Mouse (Mus musculus) midbrain, embryonic 16.5 days (tissue): Measurements from ENCODE around the gene Ctrc. TPM values are rescaled to one million over a fixed set of nuclear protein-coding genes. Genes with fewer than 3 reads are reported as not detected.

Experiments used
- ATAC-seq: fragments of 200-750 bp; cut with Nextera tagmentation; 2 replicates; pipeline ENCODE4 v1.8.0; 2017; ENCODE audit warnings: moderate TSS enrichment
- H3K27ac ChIP-seq: fragments of 300-500 bp; sonication (generic); 2 replicates; pipeline ENCODE4 v1.5.1; 2014; ENCODE audit warnings: mild to moderate bottlenecking, low read length, mixed read lengths
- H3K27me3 ChIP-seq: fragments of 300-500 bp; sonication (generic); 2 replicates; pipeline ENCODE4 v1.6.1; 2014; ENCODE audit warnings: low read depth, low read length, mixed read lengths; ENCODE audit not compliant: control insufficient read depth, insufficient read depth
- H3K36me3 ChIP-seq: fragments of 300-500 bp; sonication (generic); 2 replicates; pipeline ENCODE4 v1.6.1; 2014; ENCODE audit warnings: mild to moderate bottlenecking, low read length, moderate library complexity, mixed read lengths; ENCODE audit not compliant: control insufficient read depth, insufficient read depth
- H3K4me1 ChIP-seq: fragments of 300-500 bp; sonication (generic); 2 replicates; pipeline ENCODE4 v1.6.1; 2014; ENCODE audit warnings: mild to moderate bottlenecking, low read length, mixed read lengths; ENCODE audit not compliant: control insufficient read depth, insufficient read depth
- H3K4me2 ChIP-seq: fragments of 300-500 bp; sonication (generic); 2 replicates; pipeline ENCODE4 v1.6.1; 2014; ENCODE audit warnings: mild to moderate bottlenecking, low read length, mixed read lengths
- H3K4me3 ChIP-seq: fragments of 300-500 bp; sonication (generic); 2 replicates; pipeline ENCODE4 v1.5.1; 2014; ENCODE audit warnings: low read depth, mild to moderate bottlenecking, low read length, moderate library complexity, mixed read lengths
- H3K9ac ChIP-seq: fragments of 300-500 bp; sonication (generic); 2 replicates; pipeline ENCODE4 v1.6.1; 2014; ENCODE audit warnings: low read depth, low read length, mixed read lengths
- H3K9me3 ChIP-seq: fragments of 300-500 bp; sonication (generic); replicated peaks from 2 replicates; pipeline ENCODE4 v1.6.1; 2014; ENCODE audit warnings: mild to moderate bottlenecking, low read length, mixed read lengths; ENCODE audit not compliant: control insufficient read depth, poor library complexity, severe bottlenecking
- WGBS: fragments of 180-500 bp; shearing (Covaris S2); extraction: QIAGEN DNeasy Blood & Tissue Kit; methylation state at CpG from one replicate; pipeline ENCODE4 v1.1.7; 2014; 5-methylcytosine and 5-hydroxymethylcytosine counted together
- polyA plus RNA-seq: library from polyadenylated mRNA; unstranded; fragments of >200 nt; fragmentation: Nextera tagmentation; extraction: Ambion mirVana; gene quantifications from 2 replicates; pipeline ENCODE4 v1.2.1, GENCODE M21; 2015

Ctrc gene
- not detected in 2 replicates for polyA plus RNA-seq

GRCm38 (mm10) chr4:141845999-141846398, at the start of gene Ctrc:
TSS of gene Ctrc (minus strand) at chr4:141846359.
- no peak within 1 kb of the TSS for H3K4me2 ChIP-seq
- no peaks in the 10 kb centered on the region for H3K4me1 ChIP-seq
- no peaks in the 10 kb centered on the region for H3K36me3 ChIP-seq
- no peak within 1 kb of the TSS for H3K9ac ChIP-seq
- H3K27ac ChIP-seq, result no peak within 1 kb of the TSS
- 82% methylated on average over 6 of the region's 6 CpGs for WGBS
- no peak within 1 kb of the TSS for H3K4me3 ChIP-seq
- H3K9me3 ChIP-seq, result no peaks in the 10 kb centered on the region
- H3K27me3 ChIP-seq, result no peaks in the 10 kb centered on the region
- no peak for ATAC-seq

GRCm38 (mm10) chr4:141895772-141896171, 49.6 kb upstream of the Ctrc start:
- WGBS, result 80% methylated on average over 12 of the region's 12 CpGs
- H3K9ac ChIP-seq, result no peak overlapping the region
- H3K4me1 ChIP-seq, result peaks cover 16% of the 10 kb centered on the region
- H3K9me3 ChIP-seq, result no peaks in the 10 kb centered on the region
- no peak for ATAC-seq
- H3K27me3 ChIP-seq, result no peaks in the 10 kb centered on the region
- no peak overlapping the region for H3K4me2 ChIP-seq
- no peak overlapping the region for H3K27ac ChIP-seq
- no peaks in the 10 kb centered on the region for H3K36me3 ChIP-seq
- no peak overlapping the region for H3K4me3 ChIP-seq

DNA sequence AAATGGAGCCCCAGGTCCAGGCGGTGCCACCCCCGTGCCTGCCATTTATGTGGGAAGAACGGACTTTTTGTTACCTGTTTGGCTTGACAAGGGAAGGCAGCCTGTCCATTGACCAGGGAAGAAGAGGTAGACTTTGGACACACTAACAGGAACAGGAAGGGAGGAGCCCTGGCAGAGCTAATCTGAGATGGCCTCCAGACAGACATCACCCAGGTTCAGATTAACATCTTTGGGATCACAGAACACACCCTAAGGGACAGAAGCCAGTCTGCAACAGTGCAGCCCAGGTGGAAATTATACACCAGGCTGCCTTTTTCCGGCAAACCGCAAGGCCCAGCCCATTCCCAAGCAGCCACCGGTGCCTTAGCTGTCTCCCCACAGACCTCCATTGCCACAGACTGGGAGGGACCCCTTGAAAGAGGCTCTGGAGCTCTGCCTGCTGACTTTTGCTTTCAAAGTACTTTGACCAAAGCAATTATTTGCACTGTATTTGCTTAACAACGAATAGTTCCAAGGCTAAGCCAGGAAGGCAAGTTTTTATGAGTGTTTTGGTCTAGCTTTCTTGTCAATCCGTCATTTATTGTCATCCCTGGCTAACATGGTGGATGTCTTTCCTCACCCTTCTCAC, 47.1 kb upstream of the Ctrc start:
- ATAC-seq, result no peak
- H3K9ac ChIP-seq, result no peak overlapping the region
- H3K4me3 ChIP-seq, result no peak overlapping the region
- H3K27me3 ChIP-seq, result no peaks in the 10 kb centered on the region
- no peaks in the 10 kb centered on the region for H3K9me3 ChIP-seq
- H3K4me2 ChIP-seq, result no peak overlapping the region
- no peaks in the 10 kb centered on the region for H3K36me3 ChIP-seq
- no peak overlapping the region for H3K27ac ChIP-seq
- H3K4me1 ChIP-seq, result peaks cover 8% of the 10 kb centered on the region
- WGBS, result 90% methylated on average over 8 of the region's 8 CpGs

- no peak for ATAC-seq
- Histone ChIP-seq H3K4me2 (no peak overlapping the region), H3K4me1 (no peaks in the 10 kb centered on the region), H3K4me3 (no peak overlapping the region), H3K27me3 (no peaks in the 10 kb centered on the region), H3K36me3 (no peaks in the 10 kb centered on the region), H3K9ac (no peak overlapping the region), H3K9me3 (no peaks in the 10 kb centered on the region), H3K27ac (no peak overlapping the region)
- 55% methylated on average over 6 of the region's 6 CpGs for WGBS
Measured at GRCm38 (mm10) chr4:141886385-141886968, 40.3 kb upstream of the Ctrc start.

- no peaks in the 10 kb centered on the region for H3K9me3 ChIP-seq
- no peak overlapping the region for H3K4me2 ChIP-seq
- no peak for ATAC-seq
- H3K4me1 ChIP-seq, result no peaks in the 10 kb centered on the region
- H3K36me3 ChIP-seq, result no peaks in the 10 kb centered on the region
- 81% methylated on average over 9 of the region's 9 CpGs for WGBS
- no peak overlapping the region for H3K9ac ChIP-seq
- no peaks in the 10 kb centered on the region for H3K27me3 ChIP-seq
- no peak overlapping the region for H3K4me3 ChIP-seq
- H3K27ac ChIP-seq, result no peak overlapping the region
Measured at GRCm38 (mm10) chr4:141885451-141885850, 39.3 kb upstream of the Ctrc start.

DNA sequence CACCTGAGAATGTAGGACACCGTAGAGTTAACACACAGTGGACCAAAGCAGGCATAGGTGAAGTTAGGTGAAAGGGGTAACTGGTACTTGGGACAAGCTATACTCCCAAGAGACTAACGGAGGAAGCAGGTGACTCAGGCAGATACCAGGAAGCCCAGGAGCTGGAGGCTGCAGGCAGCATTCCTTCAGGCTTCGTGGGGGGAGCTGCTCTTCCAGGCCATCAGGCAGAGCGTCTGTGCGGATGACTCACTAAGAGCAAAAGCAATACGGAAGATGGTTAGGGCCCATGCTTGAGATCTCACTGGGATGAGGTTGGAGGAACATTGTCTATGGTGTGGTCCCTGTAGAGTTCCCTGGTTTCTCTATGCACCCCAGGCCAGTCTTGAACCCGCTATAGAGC, 36.7 kb upstream of the Ctrc start:
- no peak overlapping the region for H3K27ac ChIP-seq
- ATAC-seq, result no peak
- no peak overlapping the region for H3K9ac ChIP-seq
- no peaks in the 10 kb centered on the region for H3K9me3 ChIP-seq
- H3K4me3 ChIP-seq, result no peak overlapping the region
- no peaks in the 10 kb centered on the region for H3K4me1 ChIP-seq
- H3K36me3 ChIP-seq, result no peaks in the 10 kb centered on the region
- H3K27me3 ChIP-seq, result no peaks in the 10 kb centered on the region
- no peak overlapping the region for H3K4me2 ChIP-seq
- WGBS, result 85% methylated on average over 7 of the region's 7 CpGs

DNA sequence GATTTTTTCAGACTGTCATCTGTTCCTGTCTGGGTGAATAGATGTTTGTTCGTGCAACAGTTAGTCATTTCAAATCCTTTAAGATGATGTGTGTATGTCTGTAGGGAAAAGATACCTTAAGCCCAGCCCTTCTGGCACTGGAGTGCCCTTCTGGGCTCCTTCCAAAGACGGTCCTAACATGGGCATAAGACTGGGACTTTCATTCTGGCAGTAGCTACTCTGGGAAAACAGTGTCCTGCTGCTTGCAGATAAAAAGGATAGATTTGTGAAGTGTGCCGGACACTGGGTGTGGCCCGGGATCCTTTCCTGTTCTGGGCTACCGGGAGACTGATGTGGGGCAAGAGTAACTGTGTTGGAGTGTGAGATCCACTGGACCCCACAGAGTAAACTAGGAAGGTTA, 35.8 kb upstream of the Ctrc start:
- Histone ChIP-seq H3K9ac (no peak overlapping the region), H3K4me3 (no peak overlapping the region), H3K9me3 (no peaks in the 10 kb centered on the region), H3K4me2 (no peak overlapping the region), H3K27ac (no peak overlapping the region), H3K27me3 (no peaks in the 10 kb centered on the region), H3K36me3 (no peaks in the 10 kb centered on the region), H3K4me1 (no peaks in the 10 kb centered on the region)
- no peak for ATAC-seq
- 76% methylated on average over 5 of the region's 5 CpGs for WGBS

GRCm38 (mm10) chr4:141881289-141881914, 35.2 kb upstream of the Ctrc start:
- no peaks in the 10 kb centered on the region for H3K36me3 ChIP-seq
- no peak overlapping the region for H3K4me2 ChIP-seq
- 63% methylated on average over 10 of the region's 10 CpGs for WGBS
- H3K27me3 ChIP-seq, result no peaks in the 10 kb centered on the region
- no peaks in the 10 kb centered on the region for H3K9me3 ChIP-seq
- no peaks in the 10 kb centered on the region for H3K4me1 ChIP-seq
- H3K9ac ChIP-seq, result no peak overlapping the region
- H3K27ac ChIP-seq, result no peak overlapping the region
- no peak overlapping the region for H3K4me3 ChIP-seq
- no peak for ATAC-seq

DNA sequence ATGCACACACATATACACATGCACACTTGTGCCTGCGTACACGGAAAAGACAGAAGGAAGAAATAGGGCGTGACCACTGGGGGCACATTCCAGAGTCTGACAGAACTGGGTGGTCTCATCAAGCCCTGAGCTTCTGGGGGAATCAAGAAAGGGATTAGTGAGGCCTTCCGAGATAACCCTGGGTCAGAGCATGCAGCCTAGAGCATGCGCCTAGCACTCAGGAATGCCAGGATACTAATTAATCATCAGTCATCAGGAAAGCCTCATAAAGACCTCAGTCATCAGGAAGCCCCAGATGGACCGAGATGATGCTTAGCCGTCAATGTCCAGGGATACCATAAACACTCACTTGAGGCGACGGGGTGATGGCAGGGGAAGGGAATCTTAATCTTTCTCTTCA, 33.7 kb upstream of the Ctrc start:
- no peak for ATAC-seq
- no peak overlapping the region for H3K4me3 ChIP-seq
- no peak overlapping the region for H3K9ac ChIP-seq
- H3K27ac ChIP-seq, result no peak overlapping the region
- H3K4me1 ChIP-seq, result peaks cover 4% of the 10 kb centered on the region; the same call in 1 of the 2 replicates
- no peak overlapping the region for H3K4me2 ChIP-seq
- H3K27me3 ChIP-seq, result no peaks in the 10 kb centered on the region
- 73% methylated on average over 9 of the region's 9 CpGs for WGBS
- no peaks in the 10 kb centered on the region for H3K36me3 ChIP-seq
- H3K9me3 ChIP-seq, result no peaks in the 10 kb centered on the region
